Mouse (Mus musculus) liver, embryonic 11.5 days (tissue): ENCODE results near the gene Gm3685. TPM values are rescaled to one million over a fixed set of nuclear protein-coding genes. Genes with fewer than 3 reads are reported as not detected.
"Not testable (repeated sequence)": the region's sequence is repeated elsewhere in the genome, so short reads cannot be mapped to it uniquely, and the experiment has no call there.

ENCODE experiments used
- ATAC-seq: fragments of 200-750 bp; cut with Nextera tagmentation; replicated peaks from 2 replicates; pipeline ENCODE4 v1.8.0; 2017; ENCODE audit warnings: moderate number of reproducible peaks, mild to moderate bottlenecking, moderate TSS enrichment, moderate library complexity; ENCODE audit not compliant: low FRiP score
- DNase-seq: peaks from one replicate; pipeline ENCODE4 v3.0.0-alpha.2; 2017; ENCODE audit warnings: low spot score
- H3K27ac ChIP-seq: fragments of 300-500 bp; sonication (generic); 2 replicates; pipeline ENCODE4 v1.5.1; 2014; ENCODE audit warnings: mild to moderate bottlenecking, low read depth, low read length, control low read depth
- H3K27me3 ChIP-seq: fragments of 300-500 bp; sonication (generic); replicated peaks from 2 replicates; pipeline ENCODE4 v1.6.1; 2014; ENCODE audit warnings: low read length, mixed read lengths; ENCODE audit not compliant: control insufficient read depth, insufficient read depth
- H3K36me3 ChIP-seq: fragments of 300-500 bp; sonication (generic); 2 replicates; pipeline ENCODE4 v1.6.1; 2014; ENCODE audit warnings: mild to moderate bottlenecking, low read length, moderate library complexity, mixed read lengths; ENCODE audit not compliant: control insufficient read depth, insufficient read depth
- H3K4me1 ChIP-seq: fragments of 300-500 bp; sonication (generic); replicated peaks from 2 replicates; pipeline ENCODE4 v1.6.1; 2014; ENCODE audit warnings: low read length, mixed read lengths; ENCODE audit not compliant: control insufficient read depth, insufficient read depth
- H3K4me2 ChIP-seq: fragments of 300-500 bp; sonication (generic); 2 replicates; pipeline ENCODE4 v1.6.1; 2014; ENCODE audit warnings: mild to moderate bottlenecking, control low read depth, moderate library complexity
- H3K4me3 ChIP-seq: fragments of 300-500 bp; sonication (generic); 2 replicates; pipeline ENCODE4 v1.5.1; 2014; ENCODE audit warnings: low read depth, low read length, control low read depth
- H3K9ac ChIP-seq: fragments of 300-500 bp; sonication (generic); 2 replicates; pipeline ENCODE4 v1.6.1; 2014; ENCODE audit warnings: low read depth, low read length, control low read depth
- H3K9me3 ChIP-seq: fragments of 300-500 bp; sonication (generic); 2 replicates; pipeline ENCODE4 v1.6.1; 2016; ENCODE audit warnings: low read length, inconsistent platforms, mixed read lengths; ENCODE audit not compliant: control insufficient read depth
- WGBS: fragments of 180-500 bp; shearing (Covaris S2); extraction: QIAGEN DNeasy Blood & Tissue Kit; methylation state at CpG from one replicate; pipeline ENCODE4 v1.1.7; 2014; 5-methylcytosine and 5-hydroxymethylcytosine counted together
- polyA plus RNA-seq: library from polyadenylated mRNA; unstranded; fragments of >200 nt; fragmentation: Nextera tagmentation; extraction: Ambion mirVana; gene quantifications from 2 replicates; pipeline ENCODE4 v1.2.1, GENCODE M21; 2014

Gm3685 gene
- not detected in 2 replicates for polyA plus RNA-seq

GRCm38 (mm10) chr14:7044870-7045269 lies at the start of gene Gm3685:
Gm3685 (minus strand) TSS chr14:7044970.
- WGBS: no CpG with 5 or more reads among the region's 2 CpGs
- not testable (repeated sequence) for ATAC-seq, H3K27me3 ChIP-seq, H3K4me1 ChIP-seq, H3K27ac ChIP-seq, H3K4me3 ChIP-seq, H3K36me3 ChIP-seq, H3K9ac ChIP-seq, DNase-seq, H3K4me2 ChIP-seq, H3K9me3 ChIP-seq

GRCm38 (mm10) chr14:7026781-7027749 lies 17.7 kb downstream of the Gm3685 start, which contains the start of gene Gm10406:
Gm10406 (minus strand) TSS chr14:7027449.
- not testable (repeated sequence) for H3K9ac ChIP-seq, H3K27me3 ChIP-seq, H3K27ac ChIP-seq, H3K4me1 ChIP-seq, H3K9me3 ChIP-seq, H3K36me3 ChIP-seq, ATAC-seq
- H3K4me3 ChIP-seq: peak within 1 kb of the TSS; percentile 29
- H3K4me2 ChIP-seq: peak within 1 kb of the TSS; percentile 57
- WGBS: 3% methylated on average over 39 of the region's 70 CpGs
- DNase-seq: peak; percentile 31

DNA sequence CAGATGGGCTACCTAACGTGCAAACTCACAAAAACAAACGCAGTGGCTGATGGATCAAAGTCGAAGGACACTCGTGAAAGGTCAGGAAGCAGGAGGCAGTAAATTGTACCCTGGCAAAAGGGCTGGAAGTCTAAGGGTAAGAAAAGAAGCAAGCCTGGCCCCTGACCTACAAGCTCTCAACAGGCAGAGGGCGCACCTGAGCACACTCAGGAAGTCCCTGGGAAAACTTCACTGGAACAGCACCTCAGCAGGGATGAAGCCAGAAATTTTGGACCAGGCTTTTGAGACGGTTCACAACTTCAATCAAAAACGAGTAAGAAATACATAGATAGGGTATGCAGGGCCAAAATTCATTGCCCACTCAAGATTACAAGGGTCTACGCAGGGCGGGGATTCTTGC lies 18.5 kb downstream of the Gm3685 start:
- H3K4me3 ChIP-seq, ATAC-seq, H3K36me3 ChIP-seq, H3K27ac ChIP-seq, H3K4me1 ChIP-seq, H3K27me3 ChIP-seq, DNase-seq, H3K9ac ChIP-seq, H3K4me2 ChIP-seq, H3K9me3 ChIP-seq: not testable (repeated sequence)
- WGBS: 11% methylated on average over 9 of the region's 9 CpGs

Other genes with a start within 250 kb of the Gm3685 start
- gene Gm3642, start 204.7 kb downstream of the Gm3685 start, polyA plus RNA-seq: not detected in 2 replicates
- gene Gm3667, start 155.0 kb downstream of the Gm3685 start, polyA plus RNA-seq: 0.26 TPM in 1 of 2 replicates, not detected in the other
- not detected in 2 replicates for gene Gm6356, start 71.2 kb downstream of the Gm3685 start, polyA plus RNA-seq
- 0.13 and 0.14 TPM in 2 replicates for gene Gm10406, start 17.5 kb downstream of the Gm3685 start, polyA plus RNA-seq
- gene Gm3696, start 55.7 kb upstream of the Gm3685 start, polyA plus RNA-seq: 0.32 TPM in 1 of 2 replicates, not detected in the other
- gene Gm6676, start 80.4 kb upstream of the Gm3685 start, polyA plus RNA-seq: not detected in 2 replicates
- gene Gm3512, start 129.6 kb upstream of the Gm3685 start, polyA plus RNA-seq: 1.1 and 1.2 TPM in 2 replicates
- gene Gm16434, start 149.6 kb upstream of the Gm3685 start, polyA plus RNA-seq: not detected in 2 replicates
- not detected in 2 replicates for gene Gm3727, start 219.7 kb upstream of the Gm3685 start, polyA plus RNA-seq